Mouse (Mus musculus) erythroid progenitor cell, adult 5-6 weeks (primary cell): Measurements from ENCODE around the gene Avpr2. TPM values are rescaled to one million over a fixed set of nuclear protein-coding genes. Genes with fewer than 3 reads are reported as not detected.

ENCODE experiments used
- ATAC-seq: replicated peaks from 2 replicates; pipeline ENCODE4 v1.8.0; 2016; ENCODE audit warnings: moderate number of reproducible peaks, mild to moderate bottlenecking, moderate TSS enrichment, inconsistent platforms; ENCODE audit not compliant: poor library complexity, low FRiP score, severe bottlenecking
- total RNA-seq, 2 experiments: library from RNA; stranded (forward) in 1 of 2; stranded (reverse) in 1 of 2; fragments of 150-400 nt in 1 of 2; fragments of 186-747, 209-891 nt in 1 of 2; gene quantifications; 2 replicates each; pipeline versions ENCODE4 v1.2.3 to v1.2.4; 2015 to 2017; ENCODE audit warnings: low replicate concordance in 2 of 2

Gene Avpr2
- total RNA-seq (2015; ENCODE audit: low replicate concordance) (not detected in 2 replicates), total RNA-seq (2017; ENCODE audit: low replicate concordance) (not detected in 2 replicates)

DNA sequence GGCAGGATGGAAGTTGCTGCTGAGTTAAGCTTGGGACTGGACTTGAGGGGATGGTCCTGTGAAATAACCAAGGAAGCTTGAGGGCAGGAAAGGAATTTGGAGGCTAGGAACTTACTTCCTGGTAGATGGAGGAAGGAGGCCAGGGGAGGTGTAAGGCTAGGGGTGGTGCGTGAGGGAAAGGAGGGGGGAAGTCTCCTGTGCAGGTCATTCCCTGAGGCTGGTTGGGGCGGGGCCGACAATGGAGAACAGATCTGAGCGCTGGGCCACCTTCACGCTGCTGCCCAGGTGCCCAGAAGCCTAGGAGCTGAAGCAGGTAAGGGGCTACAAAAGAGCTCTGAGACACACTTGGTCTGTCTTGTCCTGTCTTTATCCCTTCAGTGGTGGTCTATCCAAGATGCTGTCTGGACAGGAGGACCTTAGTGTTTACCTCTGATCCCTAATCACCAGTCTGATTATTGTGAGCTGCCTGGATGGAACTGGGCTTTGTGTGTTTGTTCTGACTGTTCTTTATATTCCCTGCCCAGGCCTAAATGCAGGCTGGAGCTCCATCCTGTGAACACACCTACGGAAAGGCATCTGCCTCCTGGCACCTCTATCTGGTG, at the start of gene Avpr2:
Gene Avpr2 (plus strand): TSS at position 552 of the 602 bp plus-strand sequence.
- no peak for ATAC-seq

GRCm38 (mm10) chrX:73854326-73855086, 37.4 kb upstream of the Avpr2 start:
- ATAC-seq: no peak

- no peak for ATAC-seq
Observed at GRCm38 (mm10) chrX:73855087-73855408, 36.9 kb upstream of the Avpr2 start.

GRCm38 (mm10) chrX:73864692-73865091, 27.2 kb upstream of the Avpr2 start:
- ATAC-seq: no peak

DNA sequence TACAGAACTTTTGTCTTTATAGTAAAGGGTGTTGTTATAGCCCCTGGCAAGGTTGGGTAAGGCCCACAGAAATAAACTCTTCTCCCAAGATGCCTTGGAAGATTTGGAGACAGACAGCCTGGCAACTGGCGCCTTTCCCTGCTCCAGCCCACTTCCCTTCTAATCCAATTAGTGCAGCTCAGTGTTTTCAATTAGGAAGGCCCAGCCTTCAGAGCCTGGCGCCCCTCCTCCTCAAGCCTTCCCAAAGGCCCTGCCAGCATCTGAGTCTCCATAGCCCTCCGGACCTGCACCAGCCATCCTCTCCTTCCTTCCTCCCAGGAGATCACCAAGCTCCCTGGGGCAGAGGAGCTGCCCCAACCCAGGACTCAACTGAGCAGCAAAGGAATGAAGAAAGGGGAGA, 24.6 kb upstream of the Avpr2 start:
- ATAC-seq: peak; percentile 41; the same call in 1 of the 2 replicates

DNA sequence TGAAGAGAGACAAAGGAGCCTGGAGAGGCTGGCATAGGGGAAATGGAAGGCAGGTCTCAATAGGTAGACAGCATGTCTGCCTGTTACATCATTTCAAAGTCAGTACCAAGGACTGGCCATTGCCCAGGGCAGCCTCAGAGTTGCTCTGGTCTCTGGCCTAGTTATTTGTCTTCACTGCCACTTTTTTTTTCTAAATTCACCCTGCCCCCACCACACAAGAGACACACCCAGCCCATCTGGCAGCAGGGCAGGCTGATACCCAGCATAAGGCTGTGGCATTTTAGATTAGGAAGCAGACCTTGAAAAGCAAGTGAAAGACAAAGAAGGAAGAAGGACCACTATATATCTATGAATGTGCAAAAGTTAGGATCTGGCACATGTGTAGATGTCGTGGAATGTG, 24.1 kb upstream of the Avpr2 start:
- peak; percentile 83 for ATAC-seq

DNA sequence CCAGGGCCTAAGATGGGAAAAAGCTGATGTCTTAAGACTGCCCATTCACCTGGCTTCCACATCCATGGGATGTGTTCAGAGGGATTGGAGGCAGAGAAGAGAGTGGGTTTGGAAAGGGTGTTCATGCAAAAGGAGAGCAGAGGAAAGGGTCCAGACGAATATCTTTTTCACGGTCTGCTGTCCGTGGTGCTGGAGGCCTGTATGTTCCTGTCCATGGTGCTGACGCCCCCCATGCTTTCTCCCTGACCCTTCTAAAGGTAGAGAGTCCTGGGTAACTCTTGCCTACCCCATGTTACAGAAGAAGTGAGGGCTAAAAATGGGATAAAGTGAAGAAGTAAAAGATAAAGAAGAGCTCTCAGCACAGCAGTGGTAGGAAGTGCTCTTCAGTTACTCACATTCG, 22.6 kb upstream of the Avpr2 start:
- ATAC-seq: no peak

GRCm38 (mm10) chrX:73871474-73871873, 20.4 kb upstream of the Avpr2 start:
- no peak for ATAC-seq

DNA sequence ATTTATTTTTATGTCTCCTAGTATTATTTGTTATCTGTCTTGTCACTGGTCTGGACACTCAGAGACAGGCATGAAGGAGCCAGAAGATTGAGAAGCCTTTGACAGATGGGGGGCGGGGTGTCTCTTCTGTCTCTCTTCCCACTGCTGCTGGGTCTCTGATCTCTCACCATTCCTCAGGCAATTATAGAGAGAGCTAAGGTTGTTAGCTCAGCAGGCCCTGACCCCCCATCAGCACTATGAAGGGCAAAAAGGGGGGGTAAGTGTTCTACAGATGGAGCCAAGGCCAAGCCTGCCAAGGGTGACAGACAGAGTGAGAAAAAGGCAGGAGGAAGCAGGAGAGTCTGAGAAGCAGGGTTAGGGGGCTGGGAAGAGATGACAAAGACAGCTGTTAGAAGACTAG, 19.9 kb upstream of the Avpr2 start:
- no peak for ATAC-seq

- ATAC-seq: no peak
Observed at GRCm38 (mm10) chrX:73875881-73876280, 16.0 kb upstream of the Avpr2 start.

DNA sequence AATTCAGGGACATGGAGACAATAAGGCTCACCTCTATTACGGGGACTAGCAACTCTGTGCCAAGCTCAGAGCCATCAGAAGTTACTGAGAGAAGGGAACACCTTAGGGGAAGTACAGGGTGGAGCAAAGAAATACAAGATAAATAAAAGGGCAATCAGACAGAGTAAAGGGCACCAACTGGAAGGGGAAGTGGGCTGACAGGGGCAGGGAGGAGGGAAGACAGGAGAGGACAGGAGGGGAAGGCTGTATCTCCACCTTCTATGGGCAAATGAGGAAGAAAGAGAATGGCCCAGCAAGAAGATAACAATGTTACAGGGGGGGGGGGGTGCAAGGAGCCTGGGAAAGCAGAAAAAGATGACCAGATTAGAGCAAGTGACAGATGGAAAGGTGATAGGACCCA, 14.9 kb upstream of the Avpr2 start:
- no peak for ATAC-seq

GRCm38 (mm10) chrX:73880194-73881035, 11.5 kb upstream of the Avpr2 start:
- ATAC-seq: no peak

- ATAC-seq: no peak
Observed at GRCm38 (mm10) chrX:73881036-73881427, 10.9 kb upstream of the Avpr2 start.

GRCm38 (mm10) chrX:73881463-73881862, 10.4 kb upstream of the Avpr2 start:
- ATAC-seq: no peak

- no peak for ATAC-seq
Observed at GRCm38 (mm10) chrX:73892833-73893232, 931 bp downstream of the Avpr2 start.

DNA sequence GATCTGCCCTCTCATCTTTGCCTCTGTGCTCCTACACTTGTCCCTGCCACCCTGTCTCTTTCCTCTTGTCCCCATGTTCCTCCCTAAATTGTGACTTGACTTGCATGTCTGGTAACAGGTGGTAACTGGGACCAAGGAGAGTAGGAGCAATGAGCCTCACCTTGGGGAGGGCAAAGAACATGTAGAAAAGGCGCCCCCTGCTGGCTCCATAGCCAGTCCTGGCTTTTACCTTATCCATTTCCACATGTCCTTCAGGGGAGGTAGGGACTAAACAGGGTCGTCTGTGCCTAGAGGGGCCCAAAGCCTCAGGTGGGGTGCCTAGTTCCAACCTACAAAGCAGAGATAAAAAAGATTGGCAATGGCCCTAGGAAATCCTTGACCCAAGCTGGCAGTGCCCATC, 3.8 kb downstream of the Avpr2 start, which contains the start of gene L1cam:
Gene L1cam (minus strand): TSS at position 387 of the 400 bp plus-strand sequence.
- 0 out of 2 replicates have a peak, but pooled peaks have one; percentile 45 for ATAC-seq

GRCm38 (mm10) chrX:73897959-73898358, 6.1 kb downstream of the Avpr2 start:
- no peak for ATAC-seq

DNA sequence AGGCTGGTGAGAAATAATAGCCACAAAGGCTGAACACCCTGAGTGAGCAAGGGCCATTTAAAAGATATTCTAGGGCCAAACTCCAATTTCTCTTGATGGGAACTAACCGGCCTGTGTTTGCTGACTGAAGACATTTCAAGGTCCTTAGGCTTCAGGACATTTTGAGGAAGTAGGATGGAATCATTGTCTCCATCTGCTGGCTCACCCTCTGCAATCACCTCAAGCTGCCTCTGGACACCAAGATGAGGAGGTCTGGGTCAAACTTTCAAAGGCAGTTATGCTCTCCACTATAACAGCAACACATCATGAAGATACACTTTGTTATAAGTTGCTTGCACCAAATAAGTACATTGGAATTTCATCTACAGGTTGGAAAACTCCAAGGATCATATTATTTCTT, 18.1 kb downstream of the Avpr2 start:
- no peak for ATAC-seq

DNA sequence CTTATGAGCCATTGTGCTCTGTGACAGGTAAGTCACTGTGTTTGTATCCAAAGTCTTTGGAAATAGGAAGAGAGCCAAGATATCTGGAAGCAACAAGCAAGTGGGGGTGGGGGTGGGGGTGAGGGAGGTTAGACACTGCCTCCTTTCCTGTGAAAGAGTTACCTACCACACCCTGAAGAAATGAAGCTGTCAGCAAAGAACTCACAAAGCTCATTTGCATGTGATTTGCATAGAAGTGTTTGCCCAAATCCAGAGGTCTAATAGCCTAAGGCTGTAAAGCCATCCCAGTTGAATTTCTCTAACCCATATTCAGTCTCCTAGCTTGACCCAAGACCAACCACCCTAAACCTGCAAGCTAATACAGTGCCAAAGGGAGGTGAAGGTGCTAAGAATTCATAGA, 18.5 kb downstream of the Avpr2 start:
- no peak for ATAC-seq

GRCm38 (mm10) chrX:73911156-73911555, 19.3 kb downstream of the Avpr2 start:
- 0 out of 2 replicates have a peak, but pooled peaks have one; percentile 38 for ATAC-seq

GRCm38 (mm10) chrX:73911588-73911987, 19.7 kb downstream of the Avpr2 start:
- no peak for ATAC-seq
